Mouse (Mus musculus) embryonic facial prominence, embryonic 10.5 days (tissue): Measurements from ENCODE around the gene Ift22. TPM values are rescaled to one million over a fixed set of nuclear protein-coding genes. Genes with fewer than 3 reads are reported as not detected.

Experiments used
- DNase-seq: peaks from one replicate; pipeline ENCODE4 v3.0.0-alpha.2; 2017; ENCODE audit warnings: low spot score
- H3K27ac ChIP-seq: fragments of 300-500 bp; sonication (generic); replicated peaks from 2 replicates; pipeline ENCODE4 v1.5.1; 2016; ENCODE audit warnings: mild to moderate bottlenecking
- H3K27me3 ChIP-seq: fragments of 300-500 bp; sonication (generic); replicated peaks from 2 replicates; pipeline ENCODE4 v1.6.1; 2016; ENCODE audit warnings: low read depth, mild to moderate bottlenecking; ENCODE audit not compliant: poor library complexity, severe bottlenecking
- H3K36me3 ChIP-seq: fragments of 300-500 bp; sonication (generic); replicated peaks from 2 replicates; pipeline ENCODE4 v1.6.1; 2016; ENCODE audit warnings: mild to moderate bottlenecking, moderate library complexity
- H3K4me1 ChIP-seq: fragments of 300-500 bp; sonication (generic); 2 replicates; pipeline ENCODE4 v1.6.1; 2016
- H3K4me3 ChIP-seq: fragments of 300-500 bp; sonication (generic); 2 replicates; pipeline ENCODE4 v1.5.1; 2016; ENCODE audit warnings: mild to moderate bottlenecking, moderate library complexity
- H3K9me3 ChIP-seq: fragments of 300-500 bp; sonication (generic); 2 replicates; pipeline ENCODE4 v1.6.1; 2016; ENCODE audit warnings: mild to moderate bottlenecking
- WGBS: fragments of 180-500 bp; shearing (Covaris S2); methylation state at CpG from one replicate; pipeline ENCODE4 v1.1.7; 2016; 5-methylcytosine and 5-hydroxymethylcytosine counted together
- polyA plus RNA-seq: library from polyadenylated mRNA; unstranded; fragments of >200 nt; fragmentation: Nextera tagmentation; extraction: Ambion mirVana; gene quantifications from 2 replicates; pipeline ENCODE4 v1.2.1, GENCODE M21; 2016

The Ift22 gene
- 77.9 and 86.1 TPM in 2 replicates for polyA plus RNA-seq

DNA sequence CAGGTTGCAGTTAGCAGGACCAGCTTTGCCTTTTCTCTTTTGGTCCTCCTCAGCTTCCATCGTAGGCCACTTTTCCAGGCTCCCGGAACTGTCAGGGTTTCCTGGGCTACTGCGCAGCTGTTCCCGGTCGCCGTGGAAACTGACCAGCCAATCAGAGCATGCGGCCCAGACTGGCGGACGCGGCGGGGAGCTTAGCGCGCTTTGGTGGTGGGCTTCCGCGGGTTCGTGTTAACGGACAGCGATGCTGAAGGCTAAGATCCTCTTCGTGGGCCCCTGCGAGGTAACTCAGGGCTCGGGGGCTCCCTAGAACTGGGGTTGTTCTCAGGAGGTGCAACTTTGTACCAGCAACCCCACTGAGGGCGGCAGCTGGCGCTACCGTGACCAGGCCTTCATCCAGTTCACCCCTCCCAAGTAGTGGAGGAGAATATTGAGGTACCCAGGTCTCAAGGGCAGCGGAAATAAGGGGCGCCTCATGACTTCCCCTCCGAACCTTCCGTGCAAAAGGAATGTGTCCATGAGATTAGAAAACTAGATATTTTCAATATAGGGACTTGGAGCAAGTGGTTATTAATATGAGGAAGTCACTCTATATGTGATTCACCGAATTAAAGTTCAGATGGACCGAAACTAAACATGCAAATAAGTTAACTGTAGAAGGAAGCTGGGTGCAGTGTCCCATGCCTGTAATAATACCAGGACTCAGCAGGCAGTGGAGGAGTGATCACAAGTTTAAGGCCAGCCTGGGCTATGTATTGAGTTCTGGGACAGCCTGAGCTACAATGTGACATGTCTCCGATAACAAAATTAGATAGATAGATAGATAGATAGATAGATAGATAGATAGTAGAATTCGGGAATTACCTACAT, at the start of gene Ift22:
Ift22 (plus strand) TSS at position 160 of the 867 bp plus-strand sequence.
- H3K9me3 ChIP-seq: no peaks in the 10 kb centered on the region
- H3K27ac ChIP-seq: peak within 1 kb of the TSS; percentile 79
- peaks cover 27% of the 10 kb centered on the region for H3K36me3 ChIP-seq
- H3K4me3 ChIP-seq: peak within 1 kb of the TSS; percentile 76
- H3K4me1 ChIP-seq: peaks cover 18% of the 10 kb centered on the region
- peak; percentile 95 for DNase-seq
- H3K27me3 ChIP-seq: no peaks in the 10 kb centered on the region
- WGBS: 10% methylated on average over 32 of the region's 32 CpGs

DNA sequence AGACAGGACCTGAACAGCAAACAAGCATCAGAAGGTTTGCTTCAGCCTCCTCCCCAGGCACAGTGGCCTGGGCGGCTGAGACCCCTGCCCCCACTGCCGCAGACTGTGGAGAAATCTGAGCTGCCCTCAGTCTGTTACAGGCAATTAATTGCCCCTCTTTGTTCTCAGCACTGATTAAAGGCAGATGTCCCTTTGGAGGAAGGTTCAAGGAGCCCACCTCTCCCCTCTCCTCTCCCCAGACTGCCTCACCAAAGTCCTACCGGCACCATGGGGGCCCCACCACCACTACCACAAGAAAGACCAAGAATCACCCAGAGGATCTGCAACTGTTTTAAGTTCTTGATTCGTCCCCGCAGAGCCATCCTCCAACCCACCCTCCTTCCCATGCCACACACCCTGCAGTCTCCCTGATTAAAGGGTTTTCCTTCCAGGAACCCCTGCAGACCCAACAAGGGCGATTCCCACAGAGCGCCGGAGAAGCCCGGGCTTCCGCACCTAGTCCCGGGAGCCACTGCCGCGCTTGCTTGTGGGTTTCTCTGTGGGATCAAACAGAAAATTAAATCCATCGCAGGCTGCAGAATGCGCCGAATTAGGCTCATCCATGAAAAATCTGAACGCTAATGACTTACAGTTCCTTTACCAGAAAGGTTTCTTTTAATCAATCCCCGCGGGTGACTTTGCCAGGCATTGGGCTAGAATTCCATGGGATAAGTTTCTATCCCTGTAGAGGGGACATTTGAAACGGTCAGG, 46.6 kb upstream of the Ift22 start:
- H3K4me1 ChIP-seq: peaks cover 58% of the 10 kb centered on the region
- DNase-seq: peak; percentile 88
- 5% methylated on average over 20 of the region's 20 CpGs for WGBS
- H3K9me3 ChIP-seq: no peaks in the 10 kb centered on the region; the same call in 1 of the 2 replicates
- peak overlapping the region; percentile 93 for H3K27ac ChIP-seq
- H3K27me3 ChIP-seq: no peaks in the 10 kb centered on the region
- peaks cover 36% of the 10 kb centered on the region for H3K36me3 ChIP-seq
- H3K4me3 ChIP-seq: peak overlapping the region; percentile 45

DNA sequence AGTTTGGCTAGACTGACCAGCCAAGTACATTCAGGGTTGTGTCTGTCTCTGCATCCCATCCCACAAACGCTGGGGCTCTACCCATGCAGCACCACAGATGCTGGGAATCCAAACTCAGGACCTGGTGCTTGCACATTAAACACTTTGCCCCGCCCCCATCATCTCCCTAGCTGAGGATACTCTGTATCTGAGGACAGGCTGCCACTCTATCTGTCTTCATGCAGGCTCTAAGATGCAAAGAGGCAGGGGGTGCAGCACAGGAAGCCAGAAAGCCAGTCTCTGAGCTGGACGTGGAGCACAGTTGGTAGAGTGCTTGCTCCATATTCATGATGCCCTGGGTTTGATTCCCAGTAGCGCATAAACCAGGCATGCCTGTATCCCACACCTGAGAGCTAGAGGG, 45.1 kb upstream of the Ift22 start:
- Histone ChIP-seq H3K27ac (peak overlapping the region; percentile 93), H3K4me1 (peaks cover 69% of the 10 kb centered on the region), H3K27me3 (no peaks in the 10 kb centered on the region), H3K36me3 (peaks cover 28% of the 10 kb centered on the region), H3K9me3 (no peaks in the 10 kb centered on the region; the same call in 1 of the 2 replicates), H3K4me3 (peak overlapping the region; percentile 43; the same call in 1 of the 2 replicates)
- 40% methylated on average over 4 of the region's 4 CpGs for WGBS
- DNase-seq: no peak

DNA sequence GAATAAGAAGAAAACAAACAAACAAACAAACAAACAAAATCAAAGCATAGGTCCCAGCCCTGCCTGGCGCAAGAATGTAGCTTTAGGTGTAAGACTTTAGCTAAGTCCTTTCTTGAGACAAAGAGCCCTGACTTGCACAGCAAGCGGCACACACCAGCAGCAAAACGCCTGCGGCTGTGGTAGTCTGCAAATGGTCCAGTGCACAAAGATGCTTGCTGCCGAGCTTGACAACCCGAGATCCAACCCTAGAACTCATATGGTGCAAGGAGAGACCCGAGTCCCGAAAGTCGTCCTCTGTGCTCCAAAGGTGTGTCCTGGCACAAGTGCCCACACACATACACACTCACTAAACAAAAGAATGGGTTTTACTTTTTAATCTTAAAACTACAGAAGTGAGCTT, 44.7 kb upstream of the Ift22 start:
- H3K4me1 ChIP-seq: peaks cover 73% of the 10 kb centered on the region
- DNase-seq: peak; percentile 49
- peak overlapping the region; percentile 93 for H3K27ac ChIP-seq
- no peaks in the 10 kb centered on the region; the same call in 1 of the 2 replicates for H3K9me3 ChIP-seq
- H3K27me3 ChIP-seq: no peaks in the 10 kb centered on the region
- 24% methylated on average over 9 of the region's 9 CpGs for WGBS
- H3K36me3 ChIP-seq: peaks cover 26% of the 10 kb centered on the region
- peak overlapping the region; percentile 43 for H3K4me3 ChIP-seq

DNA sequence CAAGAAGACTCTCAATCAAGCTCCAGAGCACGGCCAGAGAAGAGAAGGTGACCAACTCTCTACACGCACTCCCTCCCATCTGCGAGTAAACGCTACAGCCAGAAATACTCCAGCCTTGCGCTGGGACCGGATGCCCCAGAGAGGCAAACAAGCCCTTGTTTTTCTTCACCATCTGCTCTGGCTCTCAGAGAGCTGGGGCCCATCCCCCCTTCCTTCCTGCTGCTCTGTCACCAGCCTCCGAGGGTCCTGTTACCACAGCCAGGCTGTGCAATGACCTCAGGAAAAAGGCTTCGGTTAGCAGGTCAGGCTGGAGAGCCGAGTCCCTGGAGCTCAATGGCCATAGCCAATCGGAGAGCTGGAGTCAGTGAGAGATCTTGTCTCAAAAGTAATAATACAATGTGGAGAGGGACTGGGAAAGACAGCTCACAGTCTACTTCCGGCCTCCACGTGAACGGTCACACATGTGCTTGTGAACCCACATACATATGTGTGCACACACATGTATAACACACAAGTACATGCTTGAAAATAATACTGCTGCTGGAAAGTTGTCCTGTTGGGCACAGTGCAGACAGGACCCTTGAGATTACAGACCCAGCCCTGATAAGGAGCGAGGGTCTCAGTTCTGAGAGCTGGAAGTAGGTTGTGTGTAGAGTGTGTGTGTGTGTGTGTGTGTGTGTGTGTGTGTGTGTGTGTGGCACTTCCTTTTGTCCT, 43.8 kb upstream of the Ift22 start:
- Histone ChIP-seq H3K9me3 (no peaks in the 10 kb centered on the region; the same call in 1 of the 2 replicates), H3K36me3 (peaks cover 22% of the 10 kb centered on the region), H3K4me1 (peaks cover 82% of the 10 kb centered on the region), H3K27ac (peak overlapping the region; percentile 93), H3K4me3 (peak overlapping the region; percentile 43), H3K27me3 (no peaks in the 10 kb centered on the region)
- DNase-seq: peak; percentile 94
- 8% methylated on average over 14 of the region's 14 CpGs for WGBS

DNA sequence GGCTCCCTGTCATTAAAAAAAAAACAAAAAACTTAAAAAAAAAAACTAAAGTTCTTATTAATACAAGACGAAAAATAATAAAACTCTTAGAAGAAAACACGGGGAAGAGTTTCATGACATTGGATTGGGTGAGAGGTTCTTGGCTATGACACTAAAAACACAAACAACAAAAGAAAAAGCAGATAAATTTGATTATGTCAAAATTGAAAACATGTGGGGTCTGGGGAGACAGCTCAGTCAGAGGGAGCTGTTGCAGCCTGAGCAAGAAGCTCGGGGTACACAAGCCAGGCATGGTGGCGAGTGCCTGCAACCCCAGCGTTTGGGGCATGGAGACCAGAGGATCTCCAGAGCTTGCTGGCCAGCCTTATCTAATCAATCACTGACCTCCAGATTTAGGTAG, 40.2 kb upstream of the Ift22 start:
- Histone ChIP-seq H3K27me3 (no peaks in the 10 kb centered on the region), H3K4me1 (peaks cover 82% of the 10 kb centered on the region), H3K9me3 (no peaks in the 10 kb centered on the region; the same call in 1 of the 2 replicates), H3K27ac (peak overlapping the region; percentile 80), H3K4me3 (no peak overlapping the region), H3K36me3 (peaks cover 31% of the 10 kb centered on the region)
- DNase-seq: peak; percentile 51
- WGBS: 51% methylated on average over 5 of the region's 5 CpGs

DNA sequence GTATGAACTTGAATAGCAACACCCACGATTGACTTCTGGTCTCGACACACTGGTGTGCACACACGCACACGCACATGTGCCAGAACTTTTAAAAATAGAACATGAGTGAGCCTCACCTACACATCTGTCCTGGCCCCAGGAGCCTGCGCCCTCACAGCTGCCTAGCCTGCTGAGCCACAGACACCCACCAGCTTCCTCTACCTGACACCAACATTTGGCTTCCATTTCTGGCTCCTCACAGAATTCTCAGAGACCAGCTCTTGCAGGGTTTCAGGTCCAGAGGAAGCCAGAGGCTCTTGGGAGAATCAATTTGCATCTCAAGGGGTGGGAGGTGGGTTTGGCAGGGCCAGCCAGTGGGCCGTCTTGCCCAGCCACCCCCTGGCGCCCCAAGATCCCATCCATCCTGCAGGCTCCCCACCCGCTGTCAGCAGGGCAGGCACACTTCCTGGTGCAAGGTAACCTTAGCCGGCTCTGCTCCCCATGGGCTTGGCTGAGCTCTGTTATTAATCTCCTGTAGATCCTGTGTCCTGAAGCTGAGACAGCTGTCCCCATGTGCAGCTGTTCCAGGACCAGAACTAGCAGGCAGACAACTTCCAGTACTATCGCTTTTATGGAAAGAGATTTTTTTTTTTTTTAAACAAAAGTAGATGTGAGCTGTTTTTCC, 38.4 kb upstream of the Ift22 start:
- Histone ChIP-seq H3K36me3 (peaks cover 47% of the 10 kb centered on the region), H3K4me1 (peaks cover 71% of the 10 kb centered on the region), H3K9me3 (no peaks in the 10 kb centered on the region; the same call in 1 of the 2 replicates), H3K4me3 (peak overlapping the region; percentile 28), H3K27ac (peak overlapping the region; percentile 80), H3K27me3 (no peaks in the 10 kb centered on the region)
- WGBS: 52% methylated on average over 10 of the region's 10 CpGs
- peak; percentile 80 for DNase-seq

DNA sequence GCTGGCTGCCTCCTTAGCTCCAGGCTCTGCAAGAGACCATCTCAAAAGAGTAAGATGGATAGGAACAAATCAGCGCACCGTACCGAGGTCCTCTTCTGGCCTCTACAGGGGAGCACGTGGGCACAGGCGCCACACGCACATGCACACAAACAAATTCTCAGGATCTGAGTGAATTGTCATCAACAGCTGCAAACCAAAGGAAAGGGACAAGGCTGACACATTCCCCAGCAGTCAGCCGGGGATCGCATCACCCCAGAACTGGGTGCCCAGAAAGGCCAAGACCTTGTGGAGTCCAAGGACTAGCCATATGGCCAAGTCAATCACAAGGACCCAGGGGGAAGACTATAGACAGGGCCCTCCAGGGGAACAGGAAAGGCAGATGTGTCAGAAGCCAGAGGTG, 35.5 kb upstream of the Ift22 start:
- WGBS: 82% methylated on average over 8 of the region's 8 CpGs

DNA sequence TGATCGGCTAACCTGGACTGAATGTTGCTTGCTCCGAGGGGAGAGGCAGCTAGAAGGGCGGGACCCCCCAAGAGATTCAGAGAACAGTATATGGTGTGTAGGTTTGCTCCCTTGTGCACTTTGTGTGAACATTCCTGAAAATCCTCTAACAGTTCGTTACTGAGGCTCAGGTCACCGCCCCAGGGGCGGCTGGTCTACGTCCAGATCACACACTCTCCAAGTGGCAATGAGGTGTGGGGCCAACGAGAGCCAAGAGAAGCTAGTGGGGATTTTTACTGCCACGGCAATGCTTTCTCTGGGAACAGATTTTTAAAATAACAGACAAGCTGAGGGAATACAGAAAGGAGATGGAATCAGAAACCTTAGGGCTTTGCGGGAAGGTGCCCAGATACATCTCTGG, 33.7 kb upstream of the Ift22 start:
- Histone ChIP-seq H3K36me3 (peaks cover 75% of the 10 kb centered on the region), H3K9me3 (no peaks in the 10 kb centered on the region; the same call in 1 of the 2 replicates), H3K27me3 (no peaks in the 10 kb centered on the region), H3K4me1 (peaks cover 31% of the 10 kb centered on the region), H3K4me3 (no peak overlapping the region), H3K27ac (no peak overlapping the region)
- no peak for DNase-seq
- 73% methylated on average over 10 of the region's 10 CpGs for WGBS

More for the DNA sequence above, 35.5 kb upstream of the Ift22 start:
- peaks cover 65% of the 10 kb centered on the region for H3K36me3 ChIP-seq
- H3K4me1 ChIP-seq: peaks cover 49% of the 10 kb centered on the region
- no peaks in the 10 kb centered on the region for H3K27me3 ChIP-seq
- H3K27ac ChIP-seq: peak overlapping the region; percentile 35
- peak overlapping the region; percentile 21; the same call in 1 of the 2 replicates for H3K4me3 ChIP-seq
- DNase-seq: no peak
- no peaks in the 10 kb centered on the region; the same call in 1 of the 2 replicates for H3K9me3 ChIP-seq

DNA sequence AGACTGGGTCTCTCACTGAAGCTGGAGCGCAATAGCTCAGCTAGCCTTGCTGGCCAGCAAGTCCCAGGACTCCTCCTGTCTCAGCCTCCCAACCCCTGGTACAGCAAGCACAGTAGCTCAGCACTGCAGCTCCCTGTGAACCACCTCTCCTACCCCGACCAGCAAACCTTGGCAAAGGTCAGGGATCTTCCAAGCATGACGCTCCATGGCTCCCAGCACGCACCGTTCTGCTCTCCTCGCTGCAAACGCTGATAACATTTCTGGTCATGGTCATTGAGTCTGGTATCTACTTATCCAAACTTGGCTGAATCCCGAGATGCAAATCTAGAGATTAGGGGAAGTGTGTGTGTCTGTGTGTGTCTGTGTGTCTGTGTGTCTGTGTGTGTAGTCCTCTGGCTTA, 27.8 kb upstream of the Ift22 start:
- H3K4me1 ChIP-seq: peaks cover 39% of the 10 kb centered on the region
- peaks cover 55% of the 10 kb centered on the region for H3K36me3 ChIP-seq
- H3K27ac ChIP-seq: no peak overlapping the region
- no peak for DNase-seq
- peak overlapping the region; percentile 90; the same call in 1 of the 2 replicates for H3K4me3 ChIP-seq
- 87% methylated on average over 8 of the region's 8 CpGs for WGBS
- H3K27me3 ChIP-seq: peaks cover 33% of the 10 kb centered on the region
- no peaks in the 10 kb centered on the region for H3K9me3 ChIP-seq

DNA sequence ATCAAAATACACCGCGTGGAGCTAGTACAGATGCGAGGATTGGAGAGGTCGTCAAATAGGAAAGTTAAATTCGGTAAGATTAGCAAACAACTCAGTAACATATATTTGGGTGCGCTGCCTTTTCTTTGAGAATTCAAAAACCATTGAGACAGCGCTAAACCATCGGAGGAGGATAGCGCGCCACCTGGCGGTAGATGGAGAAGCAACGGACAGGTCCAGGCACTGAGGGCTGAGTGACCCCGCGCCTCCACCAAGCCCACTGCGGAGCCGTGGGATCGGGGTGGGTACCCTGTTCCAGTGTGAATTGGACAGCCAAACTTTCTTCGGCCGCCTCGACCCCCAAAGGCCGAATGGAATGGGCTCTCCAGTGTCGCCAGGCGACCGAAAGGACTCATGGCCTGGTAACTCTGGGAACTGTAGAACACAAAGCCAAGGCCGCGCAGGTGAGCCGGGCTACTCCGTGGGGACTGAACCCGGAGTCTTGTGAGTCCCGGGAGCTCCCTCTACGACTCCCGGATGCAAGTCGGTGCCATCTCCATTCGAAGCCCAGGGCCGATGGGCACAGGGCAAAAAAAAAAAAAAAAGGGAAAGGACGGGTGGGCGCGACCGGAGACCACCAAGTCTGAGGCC, 26.5 kb upstream of the Ift22 start:
- peaks cover 40% of the 10 kb centered on the region for H3K4me1 ChIP-seq
- peak overlapping the region; percentile 90 for H3K4me3 ChIP-seq
- no peaks in the 10 kb centered on the region for H3K9me3 ChIP-seq
- peaks cover 33% of the 10 kb centered on the region for H3K27me3 ChIP-seq
- peak; percentile 91 for DNase-seq
- H3K36me3 ChIP-seq: peaks cover 42% of the 10 kb centered on the region
- H3K27ac ChIP-seq: peak overlapping the region; percentile 97
- 4% methylated on average over 39 of the region's 39 CpGs for whole genome bisulfite sequencing
